Mouse (Mus musculus) embryonic facial prominence, embryonic 15.5 days (tissue): Measurements from ENCODE around the gene Sct. TPM values are rescaled to one million over a fixed set of nuclear protein-coding genes. Genes with fewer than 3 reads are reported as not detected.

Experiments
- ATAC-seq: fragments of 200-750 bp; cut with Nextera tagmentation; 2 replicates; pipeline ENCODE4 v1.8.0; 2017; ENCODE audit warnings: low read depth, moderate TSS enrichment; ENCODE audit not compliant: insufficient number of reproducible peaks, low FRiP score, low TSS enrichment
- H3K27ac ChIP-seq: fragments of 300-500 bp; sonication (generic); replicated peaks from 2 replicates; pipeline ENCODE4 v1.5.1; 2015; ENCODE audit warnings: mild to moderate bottlenecking, inconsistent platforms
- H3K27me3 ChIP-seq: fragments of 300-500 bp; sonication (generic); 2 replicates; pipeline ENCODE4 v1.6.1; 2015; ENCODE audit warnings: inconsistent platforms
- H3K36me3 ChIP-seq: fragments of 300-500 bp; sonication (generic); 2 replicates; pipeline ENCODE4 v1.6.1; 2015; ENCODE audit warnings: mild to moderate bottlenecking, inconsistent platforms
- H3K4me1 ChIP-seq: fragments of 300-500 bp; sonication (generic); 2 replicates; pipeline ENCODE4 v1.6.1; 2015; ENCODE audit warnings: inconsistent platforms
- H3K4me2 ChIP-seq: fragments of 300-500 bp; sonication (generic); replicated peaks from 2 replicates; pipeline ENCODE4 v1.6.1; 2015; ENCODE audit warnings: mild to moderate bottlenecking, inconsistent platforms
- H3K4me3 ChIP-seq: fragments of 300-500 bp; sonication (generic); replicated peaks from 2 replicates; pipeline ENCODE4 v1.5.1; 2015; ENCODE audit warnings: mild to moderate bottlenecking, inconsistent platforms
- H3K9ac ChIP-seq: fragments of 300-500 bp; sonication (generic); 2 replicates; pipeline ENCODE4 v1.6.1; 2015; ENCODE audit warnings: inconsistent platforms
- H3K9me3 ChIP-seq: fragments of 300-500 bp; sonication (generic); replicated peaks from 2 replicates; pipeline ENCODE4 v1.6.1; 2016; ENCODE audit warnings: inconsistent platforms
- WGBS: fragments of 180-500 bp; shearing (Covaris S2); methylation state at CpG from one replicate; pipeline ENCODE4 v1.1.7; 2015; 5-methylcytosine and 5-hydroxymethylcytosine counted together
- polyA plus RNA-seq: library from polyadenylated mRNA; unstranded; fragments of >200 nt; fragmentation: Nextera tagmentation; extraction: Ambion mirVana; gene quantifications from 2 replicates; pipeline ENCODE4 v1.2.1, GENCODE M21; 2015

The Sct gene
- polyA plus RNA-seq, 1 experiment from 2014 or later, result 5.3 TPM

- no peak overlapping the region for H3K9ac ChIP-seq
- H3K4me1 ChIP-seq, result no peaks in the 10 kb centered on the region
- H3K27me3 ChIP-seq, result no peaks in the 10 kb centered on the region
- no peak for ATAC-seq
- WGBS, result 91% methylated on average over 4 of the region's 4 CpGs
- no peaks in the 10 kb centered on the region for H3K9me3 ChIP-seq
- peaks cover 93% of the 10 kb centered on the region for H3K36me3 ChIP-seq
- no peak overlapping the region for H3K4me3 ChIP-seq
- H3K27ac ChIP-seq, result no peak overlapping the region
- no peak overlapping the region for H3K4me2 ChIP-seq
Observed at GRCm38 (mm10) chr7:141304537-141304936, 25.6 kb upstream of the Sct start.

- Histone ChIP-seq H3K27me3 (no peaks in the 10 kb centered on the region), H3K4me3 (no peak overlapping the region), H3K27ac (no peak overlapping the region), H3K4me1 (no peaks in the 10 kb centered on the region), H3K36me3 (peaks cover 87% of the 10 kb centered on the region), H3K4me2 (no peak overlapping the region), H3K9me3 (no peaks in the 10 kb centered on the region), H3K9ac (no peak overlapping the region)
- WGBS, result 52% methylated on average over 1 of the region's 1 CpGs
- ATAC-seq, result no peak
Observed at GRCm38 (mm10) chr7:141302702-141303268, 23.9 kb upstream of the Sct start.

GRCm38 (mm10) chr7:141301386-141301785, 22.5 kb upstream of the Sct start:
- no peaks in the 10 kb centered on the region for H3K27me3 ChIP-seq
- H3K36me3 ChIP-seq, result peaks cover 83% of the 10 kb centered on the region

GRCm38 (mm10) chr7:141299175-141299574, 20.2 kb upstream of the Sct start:
- no peak overlapping the region for H3K9ac ChIP-seq

More at GRCm38 (mm10) chr7:141301386-141301785, 22.5 kb upstream of the Sct start:
- Histone ChIP-seq H3K9ac (no peak overlapping the region), H3K27ac (no peak overlapping the region), H3K4me2 (no peak overlapping the region), H3K4me1 (no peaks in the 10 kb centered on the region), H3K4me3 (no peak overlapping the region), H3K9me3 (no peaks in the 10 kb centered on the region)
- no peak for ATAC-seq
- 97% methylated on average over 9 of the region's 9 CpGs for WGBS

GRCm38 (mm10) chr7:141297926-141298650, 19.2 kb upstream of the Sct start:
- WGBS, result 86% methylated on average over 3 of the region's 3 CpGs
- H3K36me3 ChIP-seq, result peaks cover 55% of the 10 kb centered on the region

More at GRCm38 (mm10) chr7:141299175-141299574, 20.2 kb upstream of the Sct start:
- no peak overlapping the region for H3K4me3 ChIP-seq
- H3K4me2 ChIP-seq, result no peak overlapping the region
- H3K27me3 ChIP-seq, result peaks cover 16% of the 10 kb centered on the region
- H3K27ac ChIP-seq, result no peak overlapping the region
- no peaks in the 10 kb centered on the region for H3K9me3 ChIP-seq
- no peak for ATAC-seq
- peaks cover 6% of the 10 kb centered on the region for H3K4me1 ChIP-seq
- WGBS, result 95% methylated on average over 8 of the region's 8 CpGs
- peaks cover 62% of the 10 kb centered on the region for H3K36me3 ChIP-seq

GRCm38 (mm10) chr7:141294479-141294878, 15.5 kb upstream of the Sct start:
- peaks cover 49% of the 10 kb centered on the region for H3K27me3 ChIP-seq
- H3K4me2 ChIP-seq, result peak overlapping the region; percentile 67
- peak overlapping the region; percentile 38 for H3K4me3 ChIP-seq
- no peak for ATAC-seq
- WGBS, result 8% methylated on average over 22 of the region's 22 CpGs
- H3K9ac ChIP-seq, result no peak overlapping the region
- H3K4me1 ChIP-seq, result peaks cover 29% of the 10 kb centered on the region
- no peak overlapping the region for H3K27ac ChIP-seq
- H3K36me3 ChIP-seq, result peaks cover 21% of the 10 kb centered on the region
- no peaks in the 10 kb centered on the region for H3K9me3 ChIP-seq

More at GRCm38 (mm10) chr7:141297926-141298650, 19.2 kb upstream of the Sct start:
- H3K9ac ChIP-seq, result no peak overlapping the region
- peaks cover 16% of the 10 kb centered on the region for H3K4me1 ChIP-seq
- no peaks in the 10 kb centered on the region for H3K9me3 ChIP-seq
- no peak overlapping the region for H3K27ac ChIP-seq
- H3K4me2 ChIP-seq, result no peak overlapping the region
- H3K27me3 ChIP-seq, result peaks cover 27% of the 10 kb centered on the region
- no peak overlapping the region for H3K4me3 ChIP-seq
- no peak for ATAC-seq

- peaks cover 29% of the 10 kb centered on the region for H3K4me1 ChIP-seq
- H3K4me3 ChIP-seq, result peak overlapping the region; percentile 38
- no peak overlapping the region for H3K27ac ChIP-seq
- H3K27me3 ChIP-seq, result peaks cover 49% of the 10 kb centered on the region
- peaks cover 16% of the 10 kb centered on the region for H3K36me3 ChIP-seq
- no peak for ATAC-seq
- no peak overlapping the region for H3K9ac ChIP-seq
- no peaks in the 10 kb centered on the region for H3K9me3 ChIP-seq
- peak overlapping the region; percentile 67 for H3K4me2 ChIP-seq
- whole genome bisulfite sequencing, result under 1% methylated on average over 53 of the region's 53 CpGs
Observed at GRCm38 (mm10) chr7:141293852-141294471, 15.0 kb upstream of the Sct start.

GRCm38 (mm10) chr7:141292583-141293388, 13.9 kb upstream of the Sct start:
- Histone ChIP-seq H3K9ac (peak overlapping the region; percentile 37; the same call in 1 of the 2 replicates), H3K4me2 (peak overlapping the region; percentile 98), H3K27ac (no peak overlapping the region), H3K4me3 (peak overlapping the region; percentile 53), H3K36me3 (peaks cover 9% of the 10 kb centered on the region), H3K4me1 (peaks cover 29% of the 10 kb centered on the region), H3K9me3 (no peaks in the 10 kb centered on the region), H3K27me3 (peaks cover 49% of the 10 kb centered on the region)
- ATAC-seq, result no peak
- WGBS, result 39% methylated on average over 15 of the region's 15 CpGs

GRCm38 (mm10) chr7:141291921-141292582, 13.1 kb upstream of the Sct start, which contains the start of gene Drd4:
TSS of gene Drd4 (plus strand) at chr7:141292006.
- peaks cover 49% of the 10 kb centered on the region for H3K27me3 ChIP-seq
- peak within 1 kb of the TSS; percentile 37 for H3K9ac ChIP-seq
- H3K36me3 ChIP-seq, result peaks cover 4% of the 10 kb centered on the region
- peaks cover 29% of the 10 kb centered on the region for H3K4me1 ChIP-seq
- WGBS, result 2% methylated on average over 46 of the region's 46 CpGs
- H3K9me3 ChIP-seq, result no peaks in the 10 kb centered on the region
- no peak for ATAC-seq
- peak within 1 kb of the TSS; percentile 53 for H3K4me3 ChIP-seq
- peak within 1 kb of the TSS; percentile 98 for H3K4me2 ChIP-seq
- no peak within 1 kb of the TSS for H3K27ac ChIP-seq

GRCm38 (mm10) chr7:141288042-141288441, 9.1 kb upstream of the Sct start:
- no peaks in the 10 kb centered on the region for H3K9me3 ChIP-seq
- peaks cover 12% of the 10 kb centered on the region for H3K4me1 ChIP-seq
- H3K4me2 ChIP-seq, result no peak overlapping the region
- no peak for ATAC-seq
- no peak overlapping the region for H3K4me3 ChIP-seq
- no peak overlapping the region for H3K9ac ChIP-seq
- WGBS, result 69% methylated on average over 3 of the region's 3 CpGs
- H3K27me3 ChIP-seq, result peaks cover 21% of the 10 kb centered on the region
- H3K36me3 ChIP-seq, result no peaks in the 10 kb centered on the region
- H3K27ac ChIP-seq, result no peak overlapping the region
